Mouse (Mus musculus) embryonic fibroblast, embryonic 13.5 days (primary cell): Measurements from ENCODE around the gene Slc35b3.

Experiments
- CTCF ChIP-seq: IDR thresholded peaks from 2 replicates; pipeline ENCODE4 v1.5.1; 2011; ENCODE audit warnings: mild to moderate bottlenecking, control low read depth, low read length, moderate library complexity, borderline replicate concordance; ENCODE audit not compliant: insufficient read depth
- POLR2A ChIP-seq: IDR thresholded peaks from 2 replicates; pipeline ENCODE4 v1.6.1; 2011; ENCODE audit warnings: low read depth, mild to moderate bottlenecking, control low read depth, low read length, moderate library complexity

- no peak for TF ChIP-seq CTCF
- no peak for TF ChIP-seq POLR2A
These were observed 39.4 kb downstream of the Slc35b3 start for GRCm38 (mm10) chr13:38921306-38921705.
